Mouse (Mus musculus) MEL (cell line): ENCODE data around the gene Atp12a. TPM values are rescaled to one million over a fixed set of nuclear protein-coding genes. Genes with fewer than 3 reads are reported as not detected.

ENCODE experiments used
- DNase-seq: peaks from one replicate; pipeline ENCODE4 v3.0.0; 2011; ENCODE audit warnings: low read depth, low spot score
- H3K27ac ChIP-seq: 2 replicates; pipeline ENCODE4 v1.5.1; 2012; ENCODE audit warnings: low read depth, mild to moderate bottlenecking, control low read depth, low read length, moderate library complexity; ENCODE audit not compliant: control insufficient read depth
- H3K27me3 ChIP-seq, 2 experiments: fragments of 150-350 bp in 1 of 2; sonication (generic) in 1 of 2; 2 replicates each; pipeline ENCODE4 v1.6.1; 2012; ENCODE audit warnings: low read length in 2 of 2, mild to moderate bottlenecking in 2 of 2, improper control_type of control experiment in 1 of 2, moderate library complexity in 1 of 2; ENCODE audit not compliant: insufficient read depth in 2 of 2, control insufficient read depth in 1 of 2
- H3K36me3 ChIP-seq, 2 experiments: 2 replicates each; pipeline ENCODE4 v1.6.1; 2012 to 2014; ENCODE audit warnings: low read length in 2 of 2, improper control_type of control experiment in 1 of 2, inconsistent platforms in 1 of 2, mild to moderate bottlenecking in 1 of 2; ENCODE audit not compliant: insufficient read depth in 2 of 2, control insufficient read depth in 1 of 2
- H3K4me1 ChIP-seq, 2 experiments: fragments of 150-350 bp in 1 of 2; sonication (generic) in 1 of 2; 2 replicates each; pipeline ENCODE4 v1.6.1; 2012; ENCODE audit warnings: low read length in 2 of 2, improper control_type of control experiment in 1 of 2, mild to moderate bottlenecking in 1 of 2; ENCODE audit not compliant: insufficient read depth in 2 of 2, control insufficient read depth in 1 of 2
- H3K4me3 ChIP-seq, 2 experiments: fragments of 150-350 bp in 1 of 2; sonication (generic) in 1 of 2; 2 replicates each; pipeline ENCODE4 v1.5.1; 2012; ENCODE audit warnings: low read depth in 2 of 2, low read length in 2 of 2, mild to moderate bottlenecking in 2 of 2, moderate library complexity in 2 of 2, control low read depth in 1 of 2, improper control_type of control experiment in 1 of 2; ENCODE audit not compliant: control insufficient read depth in 1 of 2, insufficient read depth in 1 of 2
- H3K79me2 ChIP-seq: 2 replicates; pipeline ENCODE4 v1.6.1; 2012; ENCODE audit warnings: mild to moderate bottlenecking, low read length, moderate library complexity; ENCODE audit not compliant: control insufficient read depth, poor library complexity, insufficient read depth
- H3K9ac ChIP-seq: 2 replicates; pipeline ENCODE4 v1.6.1; 2012; ENCODE audit warnings: low read depth, mild to moderate bottlenecking, control low read depth, low read length, moderate library complexity; ENCODE audit not compliant: control insufficient read depth, poor library complexity, severe bottlenecking
- H3K9me3 ChIP-seq: fragments of 150-350 bp; sonication (generic); replicated peaks from 2 replicates; pipeline ENCODE4 v1.6.1; 2012; ENCODE audit warnings: mild to moderate bottlenecking, low read length, improper control_type of control experiment, moderate library complexity; ENCODE audit not compliant: insufficient read depth
- CHD1 ChIP-seq: IDR thresholded peaks from 2 replicates; pipeline ENCODE4 v1.6.1; 2012; ENCODE audit warnings: low read depth, mild to moderate bottlenecking, inconsistent platforms, low read length, improper control_type of control experiment
- CHD2 ChIP-seq: IDR thresholded peaks from 2 replicates; pipeline ENCODE4 v1.6.1; 2011; ENCODE audit warnings: low read length, improper control_type of control experiment
- CTCF ChIP-seq, 3 experiments: IDR thresholded peaks in 2 of 3; conservative IDR thresholded peaks in 1 of 3; 2 replicates each; pipeline ENCODE4 v1.5.1; 2011 to 2012; ENCODE audit warnings: low read length in 3 of 3, low read depth in 2 of 3, mild to moderate bottlenecking in 2 of 3, improper control_type of control experiment in 1 of 3, inconsistent platforms in 1 of 3, mixed read lengths in 1 of 3, moderate library complexity in 1 of 3; ENCODE audit not compliant: control insufficient read depth in 1 of 3, insufficient read depth in 1 of 3, poor library complexity in 1 of 3, severe bottlenecking in 1 of 3
- EP300 ChIP-seq, 2 experiments: IDR thresholded peaks; 2 replicates each; pipeline ENCODE4 v1.6.1; 2011; ENCODE audit warnings: improper control_type of control experiment in 2 of 2, low read length in 2 of 2, low read depth in 1 of 2, mild to moderate bottlenecking in 1 of 2
- GABPA ChIP-seq: IDR thresholded peaks from 2 replicates; pipeline ENCODE4 v1.6.1; 2012; ENCODE audit warnings: low read depth, mild to moderate bottlenecking, inconsistent platforms, low read length, improper control_type of control experiment, moderate library complexity
- HCFC1 ChIP-seq: IDR thresholded peaks from 2 replicates; pipeline ENCODE4 v1.6.1; 2012; ENCODE audit warnings: low read depth, mild to moderate bottlenecking, inconsistent platforms, low read length, improper control_type of control experiment, moderate library complexity
- MAX ChIP-seq: IDR thresholded peaks from 2 replicates; pipeline ENCODE4 v1.6.1; 2011; ENCODE audit warnings: low read length, improper control_type of control experiment
- MAZ ChIP-seq: IDR thresholded peaks from 2 replicates; pipeline ENCODE4 v1.6.1; 2012; ENCODE audit warnings: low read depth, mild to moderate bottlenecking, inconsistent platforms, low read length, improper control_type of control experiment
- NELFE ChIP-seq: IDR thresholded peaks from 2 replicates; pipeline ENCODE4 v1.6.1; 2011; ENCODE audit warnings: low read depth, low read length, improper control_type of control experiment
- POLR2AphosphoS2 ChIP-seq: IDR thresholded peaks from 2 replicates; pipeline ENCODE4 v1.6.1; 2011; ENCODE audit warnings: low read length, improper control_type of control experiment
- RCOR1 ChIP-seq: IDR thresholded peaks from 2 replicates; pipeline ENCODE4 v1.6.1; 2012; ENCODE audit warnings: low read depth, mild to moderate bottlenecking, inconsistent platforms, low read length, improper control_type of control experiment
- SMC3 ChIP-seq: IDR thresholded peaks from 2 replicates; pipeline ENCODE4 v1.6.1; 2011; ENCODE audit warnings: low read depth, low read length, improper control_type of control experiment
- TAL1 ChIP-seq: IDR thresholded peaks from 2 replicates; pipeline ENCODE4 v1.6.1; 2012; ENCODE audit warnings: mild to moderate bottlenecking, inconsistent platforms, low read length, moderate library complexity, mixed read lengths
- TBP ChIP-seq: IDR thresholded peaks from 2 replicates; pipeline ENCODE4 v1.8.0; 2011; ENCODE audit warnings: low read depth, low read length, improper control_type of control experiment
- UBTF ChIP-seq: IDR thresholded peaks from 2 replicates; pipeline ENCODE4 v1.6.1; 2012; ENCODE audit warnings: low read depth, mild to moderate bottlenecking, inconsistent platforms, low read length, improper control_type of control experiment, moderate library complexity, borderline replicate concordance; ENCODE audit not compliant: insufficient read depth
- USF2 ChIP-seq, 2 experiments: IDR thresholded peaks; 2 replicates each; pipeline ENCODE4 v1.6.1; 2011 to 2012; ENCODE audit warnings: improper control_type of control experiment in 2 of 2, low read length in 2 of 2, borderline replicate concordance in 1 of 2, inconsistent platforms in 1 of 2, low read depth in 1 of 2, mild to moderate bottlenecking in 1 of 2; ENCODE audit not compliant: insufficient read depth in 1 of 2
- ZC3H11A ChIP-seq: IDR thresholded peaks from 2 replicates; pipeline ENCODE4 v1.6.1; 2012; ENCODE audit warnings: low read depth, mild to moderate bottlenecking, inconsistent platforms, low read length, improper control_type of control experiment
- ZMIZ1 ChIP-seq: IDR thresholded peaks from 2 replicates; pipeline ENCODE4 v1.6.1; 2012; ENCODE audit warnings: low read depth, mild to moderate bottlenecking, inconsistent platforms, low read length, improper control_type of control experiment, moderate library complexity
- ZNF384 ChIP-seq: IDR thresholded peaks from 2 replicates; pipeline ENCODE4 v1.6.1; 2012; ENCODE audit warnings: low read depth, mild to moderate bottlenecking, inconsistent platforms, low read length, improper control_type of control experiment
- polyA plus RNA-seq, 2 experiments: library from polyadenylated mRNA; stranded (reverse) in 1 of 2; unstranded in 1 of 2; fragments of >175 nt in 1 of 2; fragments of >200 nt in 1 of 2; gene quantifications; 2 replicates each; pipeline versions ENCODE4 v1.2.1 to v1.2.4; 2012; ENCODE audit warnings: low replicate concordance in 2 of 2, low read depth in 1 of 2; ENCODE audit not compliant: insufficient read length in 2 of 2, insufficient read depth in 1 of 2, missing spikeins in 1 of 2
- total RNA-seq: library from RNA; depleted of rRNA; stranded (reverse); fragments of 300-350 nt; gene quantifications from 2 replicates; pipeline ENCODE4 v1.2.3, GENCODE M21; 2012

Gene Atp12a
- total and polyA plus RNA-seq, 3 experiments = not detected

DNA sequence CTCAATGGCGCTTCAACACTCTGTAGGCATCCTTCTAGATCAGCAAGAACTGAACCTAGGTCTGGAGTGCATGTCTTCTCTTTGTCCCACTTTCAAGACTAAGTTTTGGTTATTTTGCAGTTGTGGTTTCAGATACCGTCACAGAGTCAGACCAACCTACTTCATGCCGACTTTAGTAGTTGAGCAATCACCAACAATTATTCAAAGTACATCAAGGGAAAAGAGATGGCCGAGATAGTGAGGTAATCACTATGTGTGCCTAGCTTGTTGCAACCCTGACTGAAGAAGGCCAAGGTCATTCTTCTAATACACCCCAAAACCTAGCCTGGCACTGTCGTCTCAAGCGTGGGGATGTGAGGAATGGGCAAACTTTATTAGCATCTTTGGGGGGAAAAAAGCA lies 8.7 kb upstream of the Atp12a start:
- Histone ChIP-seq H3K4me1 (no peaks in the 10 kb centered on the region), H3K9ac (no peak overlapping the region), H3K36me3 (no peaks in the 10 kb centered on the region), H3K4me3 (no peak overlapping the region), H3K27me3 (peaks cover 13 to 16% of the 10 kb centered on the region in 2 experiments), H3K9me3 (no peaks in the 10 kb centered on the region), H3K27ac (no peak overlapping the region), H3K79me2 (no peaks in the 10 kb centered on the region)
- DNase-seq = no peak
- TF ChIP-seq EP300 (IDR thresholded peaks at IDR 0.05; ENCODE audit: low read depth in 1 of 2, low read length in 2 of 2) = no peak
- TF ChIP-seq TBP = no peak
- no peak for TF ChIP-seq CHD1
- TF ChIP-seq RCOR1 = no peak
- TF ChIP-seq TAL1 = no peak
- no peak for TF ChIP-seq SMC3

DNA sequence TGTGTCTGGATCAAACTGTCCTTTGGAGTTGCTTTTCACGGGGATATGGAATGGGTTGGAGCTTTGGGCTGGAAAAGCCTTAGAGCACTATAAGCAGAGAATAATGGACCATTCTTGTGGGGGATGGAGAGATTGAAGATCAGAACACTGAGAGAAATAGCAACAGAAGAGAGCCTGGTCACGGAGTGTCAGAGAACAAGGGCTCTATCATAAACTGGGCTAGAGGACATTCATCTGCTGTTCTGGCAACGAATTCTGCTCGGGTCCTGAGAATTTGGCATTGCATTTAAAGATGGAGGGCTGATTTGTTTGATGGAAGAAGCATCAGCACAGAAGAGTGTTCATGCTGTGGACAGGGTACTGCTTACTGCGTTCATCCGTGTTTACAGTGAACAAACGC lies 6.4 kb upstream of the Atp12a start:
- Histone ChIP-seq H3K36me3 (no peaks in the 10 kb centered on the region), H3K9ac (no peak overlapping the region), H3K79me2 (no peaks in the 10 kb centered on the region), H3K9me3 (no peaks in the 10 kb centered on the region), H3K4me3 (no peak overlapping the region), H3K4me1 (no peaks in the 10 kb centered on the region), H3K27ac (no peak overlapping the region), H3K27me3 (peaks cover 14 to 21% of the 10 kb centered on the region in 2 experiments)
- DNase-seq = no peak
- TF ChIP-seq SMC3 = no peak
- TF ChIP-seq ZMIZ1 = no peak
- no peak for TF ChIP-seq ZC3H11A
- no peak for TF ChIP-seq TAL1
- no peak for TF ChIP-seq CHD2
- TF ChIP-seq CTCF (IDR thresholded peaks at IDR 0.05 in 2 of 3, conservative IDR thresholded peaks at IDR 0.05 in 1 of 3; ENCODE audit: control insufficient read depth in 1 of 3, insufficient read depth in 1 of 3, low read depth in 2 of 3, low read length in 3 of 3, poor library complexity in 1 of 3, severe bottlenecking in 1 of 3) = no peak
- no peak for TF ChIP-seq GABPA
- TF ChIP-seq ZNF384 = no peak
- no peak for TF ChIP-seq HCFC1
- TF ChIP-seq NELFE = no peak
- TF ChIP-seq POLR2AphosphoS2 = no peak
- no peak for TF ChIP-seq RCOR1
- no peak for TF ChIP-seq MAX
- TF ChIP-seq MAZ = no peak

DNA sequence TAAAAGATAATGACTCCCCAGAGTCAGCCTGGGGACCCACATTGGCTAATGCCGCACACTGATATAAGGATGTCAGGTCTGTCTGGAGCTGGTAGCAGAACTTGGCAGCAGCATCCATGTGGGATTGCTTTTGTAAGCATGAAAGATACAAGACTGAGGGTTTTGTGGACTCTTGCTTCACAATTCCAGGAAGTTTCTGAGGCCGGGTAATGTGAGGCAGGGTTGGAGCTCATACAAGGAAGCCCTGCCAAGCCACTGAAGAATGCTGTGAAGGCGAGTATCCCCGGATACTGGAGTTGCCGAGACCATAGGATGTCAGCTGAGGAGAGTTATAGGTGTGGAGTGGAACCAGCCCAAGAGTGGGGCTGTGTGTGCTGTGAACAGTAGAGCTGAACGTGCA lies 5.7 kb upstream of the Atp12a start:
- no peaks in the 10 kb centered on the region for H3K9me3 ChIP-seq
- H3K4me3 ChIP-seq = no peak overlapping the region
- no peaks in the 10 kb centered on the region for H3K36me3 ChIP-seq
- H3K27me3 ChIP-seq = peaks cover 14 to 24% of the 10 kb centered on the region in 2 experiments
- DNase-seq = no peak
- H3K27ac ChIP-seq = no peak overlapping the region
- no peaks in the 10 kb centered on the region for H3K4me1 ChIP-seq
- H3K9ac ChIP-seq = no peak overlapping the region
- TF ChIP-seq CHD2 = no peak
- TF ChIP-seq USF2 (IDR thresholded peaks at IDR 0.05; ENCODE audit: borderline replicate concordance in 1 of 2, insufficient read depth in 1 of 2, low read depth in 1 of 2, low read length in 2 of 2) = no peak
- no peak for TF ChIP-seq UBTF
- TF ChIP-seq, all 39 proteins: peak for 0
- no peaks in the 10 kb centered on the region for H3K79me2 ChIP-seq
